Mouse (Mus musculus): ENCODE measurements at regions not wholly inside any gene's neighbourhood (a gene's known extent, or its start where the extent isn't known, plus 50 kb on each side); places are given as distances from the start of the nearest gene placed in this dataset.
"Not testable (repeated sequence)": the region's sequence is repeated elsewhere in the genome, so short reads cannot be mapped to it uniquely, and the experiment has no call there.

GRCm38 (mm10) chr4:4403812-4404211 is 326.5 kb upstream of the Sdr16c6 start:
- in situ Hi-C loops (cut with MboI; ENCODE audit: low pct_unique_long_range_greater_than_20kb in 1 of 2, low sequenced_read_pairs in 2 of 2, unreplicated experiment in 1 of 2), result no loop called here

- in situ Hi-C loops (cut with MboI; ENCODE audit: low pct_unique_long_range_greater_than_20kb in 1 of 2, low sequenced_read_pairs in 2 of 2, unreplicated experiment in 1 of 2), result no loop called here
Measured at GRCm38 (mm10) chr4:4397410-4397809, 320.1 kb upstream of the Sdr16c6 start.

DNA sequence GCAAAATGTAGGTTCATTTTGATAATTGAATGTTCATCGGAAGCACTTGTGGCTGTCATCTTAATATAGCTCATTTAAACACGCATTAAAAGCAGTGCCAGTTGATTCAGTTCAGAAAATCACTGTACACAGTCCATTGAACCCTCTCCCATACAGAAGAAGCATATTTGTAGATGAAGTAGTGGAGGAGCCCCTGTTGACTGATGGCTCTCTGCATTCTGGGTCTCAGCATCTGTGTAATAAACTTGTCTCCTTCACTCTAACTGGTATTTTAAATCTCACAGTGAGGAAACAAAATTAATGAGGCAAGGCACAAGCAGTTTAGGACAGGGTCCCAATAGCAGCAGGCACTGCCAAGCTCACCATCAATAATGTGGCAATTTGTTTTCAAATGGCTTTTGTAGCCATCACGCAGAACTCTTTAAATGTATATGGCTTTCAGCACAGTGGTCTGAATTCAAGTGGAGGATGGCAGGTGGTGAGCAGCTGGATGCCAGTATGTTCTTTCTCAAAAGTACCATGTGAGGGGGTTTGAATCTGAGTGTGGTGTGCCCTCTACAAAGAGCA is 302.8 kb upstream of the Sdr16c6 start:
- in situ Hi-C loops (cut with MboI; ENCODE audit: low pct_unique_long_range_greater_than_20kb in 1 of 2, low sequenced_read_pairs in 2 of 2, unreplicated experiment in 1 of 2), result no loop called here

- in situ Hi-C loops (cut with MboI; ENCODE audit: low pct_unique_long_range_greater_than_20kb in 1 of 2, low sequenced_read_pairs in 2 of 2, unreplicated experiment in 1 of 2), result no loop called here
Measured at GRCm38 (mm10) chr4:4335216-4335615, 257.9 kb upstream of the Sdr16c6 start.

DNA sequence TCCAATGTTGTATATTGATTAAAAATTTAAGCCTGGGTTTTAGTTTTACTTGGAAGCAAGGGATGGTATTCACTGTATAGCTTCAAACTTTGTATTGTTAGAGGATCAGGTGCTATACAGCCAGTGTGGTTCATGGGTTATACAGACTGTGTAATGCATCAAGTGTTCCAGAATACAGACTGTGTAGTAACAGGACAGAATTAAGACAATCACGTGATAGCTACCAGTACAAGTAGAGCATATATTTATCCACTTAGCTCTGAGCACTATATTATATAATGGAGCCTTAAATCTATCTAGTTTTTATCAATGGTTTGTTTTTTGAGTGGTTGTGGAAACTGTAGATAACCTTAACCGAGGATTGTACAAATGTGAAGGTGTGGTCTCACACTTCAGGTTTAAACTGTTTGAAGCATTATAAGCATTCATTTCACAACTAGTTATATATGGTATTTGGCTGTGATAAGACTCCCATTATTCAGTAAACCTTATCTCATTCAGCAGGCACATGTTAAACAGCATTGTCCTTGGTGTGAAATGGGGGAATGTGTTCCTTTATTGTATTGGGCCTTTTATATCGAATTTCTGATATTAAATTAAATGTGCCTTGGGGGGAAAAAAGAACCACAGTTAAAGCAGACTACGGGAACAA is 256.3 kb upstream of the Sdr16c6 start:
- in situ Hi-C loops (cut with MboI; ENCODE audit: low pct_unique_long_range_greater_than_20kb in 1 of 2, low sequenced_read_pairs in 2 of 2, unreplicated experiment in 1 of 2), result no loop called here

DNA sequence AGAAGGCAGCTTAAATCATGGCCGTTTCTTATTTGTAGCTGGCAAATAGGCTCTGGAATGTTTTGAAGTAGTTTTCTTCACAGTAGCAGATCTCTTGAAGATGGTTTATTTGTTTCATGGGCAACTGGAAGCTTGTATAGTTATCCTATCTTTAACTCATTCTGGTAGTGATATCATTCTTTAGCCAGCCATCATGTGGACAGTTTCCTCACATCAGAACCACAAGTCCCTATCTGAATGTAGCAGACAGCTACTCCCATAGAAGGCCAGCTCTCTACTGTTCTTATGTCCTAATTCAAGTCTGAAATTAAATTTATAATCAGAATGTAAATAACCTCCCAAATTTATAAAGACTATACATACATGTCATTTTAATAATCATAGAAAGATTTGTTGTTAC is 253.8 kb upstream of the Sdr16c6 start:
- in situ Hi-C loops (cut with MboI; ENCODE audit: low pct_unique_long_range_greater_than_20kb in 1 of 2, low sequenced_read_pairs in 2 of 2, unreplicated experiment in 1 of 2), result no loop called here

DNA sequence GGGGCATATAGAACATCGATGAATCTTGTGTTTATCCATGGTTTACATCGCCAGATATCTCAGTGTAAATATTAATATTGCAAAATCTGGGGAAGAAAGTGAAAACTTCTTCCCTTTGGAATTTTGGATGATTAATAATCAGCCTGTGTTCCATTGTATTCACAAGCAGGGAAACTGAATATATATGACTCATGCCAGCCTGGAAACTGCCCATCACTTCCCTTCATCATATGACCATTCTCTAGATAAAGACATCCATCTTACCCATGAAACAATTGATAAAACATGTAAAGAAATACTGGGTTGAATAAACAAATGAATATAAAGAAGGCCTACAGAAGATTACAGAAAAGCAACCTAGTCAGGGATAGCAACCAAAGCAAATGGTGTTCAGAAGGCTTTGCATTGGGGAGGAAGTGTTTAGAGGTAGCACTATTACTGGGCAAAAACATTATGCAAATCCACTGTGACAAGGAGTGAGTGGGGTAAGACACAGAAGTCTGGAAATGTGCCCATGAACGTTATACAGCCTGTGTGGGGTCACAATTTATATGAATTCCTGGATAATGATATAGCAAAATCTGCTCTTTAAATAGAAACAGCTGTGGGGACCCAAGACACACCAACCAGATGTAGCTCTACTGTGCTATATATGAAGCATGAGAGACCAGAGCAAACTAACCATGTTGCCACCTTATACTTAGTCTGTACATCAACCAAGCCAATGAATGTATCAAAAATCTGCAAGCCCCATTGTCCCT is 238.5 kb upstream of the Sdr16c6 start:
- in situ Hi-C loops (cut with MboI; ENCODE audit: low pct_unique_long_range_greater_than_20kb in 1 of 2, low sequenced_read_pairs in 2 of 2, unreplicated experiment in 1 of 2), result no loop called here

DNA sequence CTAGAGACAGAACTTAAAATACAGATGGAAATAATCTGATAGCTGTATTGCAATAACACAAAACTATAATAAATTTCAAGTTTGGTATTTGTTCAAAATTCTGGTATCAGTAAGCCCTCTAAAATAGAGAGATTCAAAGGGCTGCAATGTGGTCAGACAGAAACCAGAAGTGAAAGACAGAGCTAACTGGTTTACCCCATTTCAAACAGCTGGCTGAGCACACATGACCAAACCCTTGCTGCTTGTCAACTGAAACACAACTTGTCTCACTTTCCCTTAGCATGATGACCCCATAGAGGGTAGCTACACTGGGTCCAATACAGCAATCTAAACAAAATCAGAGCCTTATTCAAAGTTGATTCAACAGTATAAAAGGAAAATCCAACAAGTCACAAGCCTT is 234.2 kb upstream of the Sdr16c6 start:
- in situ Hi-C loops (cut with MboI; ENCODE audit: low pct_unique_long_range_greater_than_20kb in 1 of 2, low sequenced_read_pairs in 2 of 2, unreplicated experiment in 1 of 2), result no loop called here

DNA sequence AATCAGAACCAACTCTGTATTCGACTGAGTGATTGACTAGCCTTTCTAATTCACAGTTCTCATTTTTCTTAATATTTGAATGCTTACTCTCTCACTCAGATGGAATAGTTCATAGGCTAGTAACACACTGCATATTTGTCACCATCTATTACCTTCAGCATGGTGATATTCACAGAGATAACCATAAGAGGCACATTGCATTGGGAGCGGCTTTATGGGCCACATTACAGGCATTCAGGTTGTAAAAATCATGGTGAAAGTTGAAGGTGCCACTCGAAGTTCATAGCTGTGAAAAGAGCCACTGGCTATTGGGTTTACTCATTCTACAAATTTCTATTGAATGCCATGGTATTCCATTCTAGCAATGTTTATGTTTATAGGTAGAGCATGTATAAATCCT is 229.6 kb upstream of the Sdr16c6 start:
- in situ Hi-C loops (cut with MboI; ENCODE audit: low pct_unique_long_range_greater_than_20kb in 1 of 2, low sequenced_read_pairs in 2 of 2, unreplicated experiment in 1 of 2), result loop anchor here in 1 of 2 experiments (5.0 kb wide), 1 partner anchor 175 kb away; no protein-coding TSS in a partner anchor

- in situ Hi-C loops (cut with MboI; ENCODE audit: low pct_unique_long_range_greater_than_20kb in 1 of 2, low sequenced_read_pairs in 2 of 2, unreplicated experiment in 1 of 2), result loop anchor here in 1 of 2 experiments (5.0 kb wide), 1 partner anchor 173 kb away; no protein-coding TSS in a partner anchor
Measured at GRCm38 (mm10) chr4:4305740-4306249, 228.5 kb upstream of the Sdr16c6 start.

GRCm38 (mm10) chr4:4304666-4305065 is 227.3 kb upstream of the Sdr16c6 start:
- in situ Hi-C loops (cut with MboI; ENCODE audit: low pct_unique_long_range_greater_than_20kb in 1 of 2, low sequenced_read_pairs in 2 of 2, unreplicated experiment in 1 of 2), result loop anchor here in 1 of 2 experiments (5.0 kb wide), 1 partner anchor 172 kb away; no protein-coding TSS in a partner anchor

DNA sequence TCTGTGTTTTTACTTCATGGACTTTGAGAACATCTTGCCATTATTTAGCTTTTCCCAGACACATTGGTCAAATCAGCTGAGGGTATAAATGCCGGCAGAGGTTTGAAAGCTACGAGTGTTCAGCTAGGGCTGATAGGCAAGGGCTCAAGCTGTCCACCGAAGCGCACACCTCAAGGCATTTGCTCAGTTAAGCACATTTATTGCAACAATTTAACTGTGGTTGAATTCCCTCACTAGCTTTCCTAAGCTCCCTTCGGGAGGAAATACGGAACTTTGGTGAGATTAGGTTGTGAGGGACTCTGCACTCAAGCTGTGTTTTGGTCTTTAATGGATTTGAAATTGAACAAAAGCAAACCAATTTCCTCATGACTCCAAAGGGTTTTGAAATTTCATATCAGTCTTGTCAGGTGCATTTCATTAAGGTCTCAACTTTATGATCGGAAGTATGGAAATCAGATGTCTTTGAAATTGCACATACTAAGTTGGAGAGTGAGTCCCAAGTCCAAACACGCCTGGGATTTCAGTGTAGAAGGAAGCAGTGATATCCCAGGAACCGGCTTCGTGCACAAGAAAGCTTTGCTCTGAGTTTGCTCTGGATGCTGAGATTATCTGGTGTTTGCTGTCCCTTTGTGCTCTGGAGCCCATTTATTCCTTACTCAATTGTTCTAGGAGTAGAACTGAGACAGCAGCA is 223.0 kb upstream of the Sdr16c6 start:
- in situ Hi-C loops (cut with MboI; ENCODE audit: low pct_unique_long_range_greater_than_20kb in 1 of 2, low sequenced_read_pairs in 2 of 2, unreplicated experiment in 1 of 2), result no loop called here

GRCm38 (mm10) chr4:4299631-4300030 is 222.3 kb upstream of the Sdr16c6 start:
- in situ Hi-C loops (cut with MboI; ENCODE audit: low pct_unique_long_range_greater_than_20kb in 1 of 2, low sequenced_read_pairs in 2 of 2, unreplicated experiment in 1 of 2), result loop anchor here in 1 of 2 experiments (10.0 kb wide), 1 partner anchor 155 kb away; no protein-coding TSS in a partner anchor

GRCm38 (mm10) chr4:4249601-4250000 is 172.3 kb upstream of the Sdr16c6 start:
- in situ Hi-C loops (cut with MboI; ENCODE audit: low pct_unique_long_range_greater_than_20kb in 1 of 2, low sequenced_read_pairs in 2 of 2, unreplicated experiment in 1 of 2), result no loop called here

DNA sequence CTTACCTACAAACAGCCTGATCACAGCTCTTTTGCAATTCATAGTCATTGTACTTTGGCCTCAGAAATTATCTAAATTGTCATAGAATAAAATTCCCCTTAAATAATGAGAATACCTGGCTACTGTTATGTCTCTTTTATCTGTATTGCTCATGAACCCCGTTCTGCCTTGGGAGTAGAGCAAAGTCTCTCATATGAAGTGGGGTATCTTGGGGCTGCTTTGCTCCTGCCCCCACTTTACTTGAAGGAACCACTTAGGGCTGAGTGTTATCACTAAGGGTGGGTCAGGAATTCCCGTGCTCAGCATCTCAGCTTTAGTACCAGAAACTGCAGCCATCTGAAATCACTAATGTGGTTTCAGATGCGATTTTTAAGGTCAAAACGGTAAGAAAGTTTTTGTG is 170.3 kb upstream of the Sdr16c6 start:
- in situ Hi-C loops (cut with MboI; ENCODE audit: low pct_unique_long_range_greater_than_20kb in 1 of 2, low sequenced_read_pairs in 2 of 2, unreplicated experiment in 1 of 2), result no loop called here

DNA sequence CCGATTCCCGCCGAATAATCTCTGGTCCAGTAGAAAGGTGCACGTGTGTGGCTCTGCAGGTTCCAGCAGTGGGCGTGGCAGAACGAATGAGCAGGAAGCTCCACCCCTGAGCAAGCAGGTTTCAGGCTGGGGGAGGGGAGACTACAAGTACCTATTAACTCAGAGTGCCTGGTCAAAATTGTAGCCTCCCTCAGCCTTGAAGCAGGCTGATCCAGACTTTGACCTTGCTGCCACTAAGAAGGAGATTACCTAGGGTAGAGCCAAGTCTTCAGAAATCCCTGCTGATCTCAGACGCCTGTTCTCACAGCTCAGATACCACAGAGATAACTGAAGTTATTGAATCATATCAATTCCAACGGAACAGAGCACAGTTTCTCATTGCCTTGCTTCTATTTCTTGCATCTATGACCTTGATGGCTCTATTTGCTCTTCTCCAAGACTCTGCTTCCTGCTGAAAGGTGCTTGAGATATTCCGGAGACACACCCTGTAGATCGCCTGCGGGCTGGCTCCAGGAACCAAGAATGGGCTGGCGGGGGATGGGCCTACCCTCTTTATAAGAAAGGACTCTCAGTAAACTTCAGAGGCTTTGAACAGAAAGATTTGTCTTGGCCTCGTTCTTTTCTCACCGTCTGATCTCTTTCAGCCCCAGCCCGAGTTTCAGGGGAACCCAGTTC is 165.1 kb upstream of the Sdr16c6 start:
- in situ Hi-C loops (cut with MboI; ENCODE audit: low pct_unique_long_range_greater_than_20kb in 1 of 2, low sequenced_read_pairs in 2 of 2, unreplicated experiment in 1 of 2), result not testable (repeated sequence)

- in situ Hi-C loops (cut with MboI; ENCODE audit: low pct_unique_long_range_greater_than_20kb in 1 of 2, low sequenced_read_pairs in 2 of 2, unreplicated experiment in 1 of 2), result no loop called here
Measured at GRCm38 (mm10) chr4:4226209-4226608, 148.9 kb upstream of the Sdr16c6 start.

- in situ Hi-C loops (cut with MboI; ENCODE audit: low pct_unique_long_range_greater_than_20kb in 1 of 2, low sequenced_read_pairs in 2 of 2, unreplicated experiment in 1 of 2), result no loop called here
Measured at GRCm38 (mm10) chr4:4219701-4220100, 142.4 kb upstream of the Sdr16c6 start.
